Mouse (Mus musculus) heart, postnatal 36 days (tissue): Measurements from ENCODE around the gene Krtap15. TPM values are rescaled to one million over a fixed set of nuclear protein-coding genes. Genes with fewer than 3 reads are reported as not detected.

Experiments
- DNase-seq, 2 experiments: peaks; one replicate each; pipeline ENCODE4 v3.0.0; 2021 to 2022
- intact Hi-C: fragments of 180-260 bp; cut with DNase I; formaldehyde crosslinking; loops from one replicate; pipeline ENCODE4 v1.15.1; 2025
- total RNA-seq, 2 experiments: library from RNA; stranded (reverse); gene quantifications; 2 replicates each; pipeline ENCODE4 v1.2.3; 2021

Krtap15 gene
- total RNA-seq = not detected

GRCm38 (mm10) chr16:88820066-88820465 is at the start of gene Krtap15:
TSS of gene Krtap15 (plus strand) at chr16:88820215.
- intact Hi-C loops = no loop called here
- DNase-seq = no peak

GRCm38 (mm10) chr16:88774106-88774505 is 45.9 kb upstream of the Krtap15 start, which contains the start of gene 2310057N15Rik:
TSS of gene 2310057N15Rik (minus strand) at chr16:88774206.
- intact Hi-C loops = no loop called here
- no peak for DNase-seq

GRCm38 (mm10) chr16:88777596-88777995 is 42.4 kb upstream of the Krtap15 start, which contains the start of gene Gm5965:
TSS of gene Gm5965 (plus strand) at chr16:88777896.
- DNase-seq = no peak
- intact Hi-C loops = no loop called here

GRCm38 (mm10) chr16:88786786-88787185 is 33.2 kb upstream of the Krtap15 start:
- intact Hi-C loops = no loop called here
- no peak for DNase-seq

GRCm38 (mm10) chr16:88811827-88812226 is 8.2 kb upstream of the Krtap15 start, which contains the start of gene Gm20741:
TSS of gene Gm20741 (minus strand) at chr16:88812220.
- no peak for DNase-seq
- intact Hi-C loops = no loop called here

GRCm38 (mm10) chr16:88823736-88824135 is 3.7 kb downstream of the Krtap15 start:
- no peak for DNase-seq
- intact Hi-C loops = no loop called here

- DNase-seq = no peak
- intact Hi-C loops = no loop called here
Observed at GRCm38 (mm10) chr16:88826095-88826652, 6.2 kb downstream of the Krtap15 start, which contains the start of gene Krtap14. TSS of gene Krtap14 (minus strand) at chr16:88826145.

- intact Hi-C loops = no loop called here
Observed at GRCm38 (mm10) chr16:88826978-88827377, 7.0 kb downstream of the Krtap15 start.

GRCm38 (mm10) chr16:88847363-88847762 is 27.3 kb downstream of the Krtap15 start:
- DNase-seq = no peak
- intact Hi-C loops = no loop called here

More at GRCm38 (mm10) chr16:88826978-88827377, 7.0 kb downstream of the Krtap15 start:
- DNase-seq = no peak

- intact Hi-C loops = no loop called here
- no peak for DNase-seq
Observed at GRCm38 (mm10) chr16:88848558-88848957, 28.5 kb downstream of the Krtap15 start.

GRCm38 (mm10) chr16:88851450-88851849 is 31.4 kb downstream of the Krtap15 start:
- no peak for DNase-seq
- intact Hi-C loops = no loop called here

GRCm38 (mm10) chr16:88864887-88865407 is 44.9 kb downstream of the Krtap15 start:
- intact Hi-C loops = no loop called here
- DNase-seq = no peak

GRCm38 (mm10) chr16:88869311-88869710 is 49.3 kb downstream of the Krtap15 start, which contains the start of gene Krtap19-1:
TSS of gene Krtap19-1 (minus strand) at chr16:88869411.
- intact Hi-C loops = no loop called here
- DNase-seq = no peak

GRCm38 (mm10) chr16:88874169-88874568 is 54.2 kb downstream of the Krtap15 start, which contains the start of gene Krtap19-2:
TSS of gene Krtap19-2 (minus strand) at chr16:88874269.
- intact Hi-C loops = no loop called here
- DNase-seq = no peak

GRCm38 (mm10) chr16:88877938-88878337 is 57.9 kb downstream of the Krtap15 start, which contains the start of gene Krtap19-3:
TSS of gene Krtap19-3 (minus strand) at chr16:88878038.
- intact Hi-C loops = no loop called here
- DNase-seq = no peak

Other genes starting within 250 kb of the Krtap15 start
- gene Krtap24-1, start 207.9 kb upstream of the Krtap15 start, total RNA-seq = not detected
- not detected for gene 2310079G19Rik, start 192.5 kb upstream of the Krtap15 start, total RNA-seq
- gene Krtap26-1, start 172.4 kb upstream of the Krtap15 start, total RNA-seq = not detected
- not detected for gene Krtap27-1, start 148.5 kb upstream of the Krtap15 start, total RNA-seq
- not detected for gene 2310061N02Rik, start 112.3 kb upstream of the Krtap15 start, total RNA-seq
- not detected for gene Krtap13-1, start 91.4 kb upstream of the Krtap15 start, total RNA-seq
- gene Krtap13, start 68.6 kb upstream of the Krtap15 start, total RNA-seq = not detected
- gene 2310034C09Rik, start 61.4 kb upstream of the Krtap15 start, total RNA-seq = not detected
- not detected for gene 2310057N15Rik, start 46.0 kb upstream of the Krtap15 start, total RNA-seq
- gene Gm5965, start 42.3 kb upstream of the Krtap15 start, total RNA-seq = not detected
- gene Gm20741, start 8.0 kb upstream of the Krtap15 start, total RNA-seq = not detected
- not detected for gene Krtap14, start 5.9 kb downstream of the Krtap15 start, total RNA-seq
- not detected for gene Krtap19-1, start 49.2 kb downstream of the Krtap15 start, total RNA-seq
- gene Krtap19-2, start 54.1 kb downstream of the Krtap15 start, total RNA-seq = not detected
- not detected for gene Krtap19-3, start 57.8 kb downstream of the Krtap15 start, total RNA-seq
- not detected for gene Krtap19-4, start 64.9 kb downstream of the Krtap15 start, total RNA-seq
- not detected for gene Krtap19-5, start 76.2 kb downstream of the Krtap15 start, total RNA-seq
- not detected for gene Krtap19-9b, start 112.0 kb downstream of the Krtap15 start, total RNA-seq
- not detected for gene Krtap16-3, start 142.7 kb downstream of the Krtap15 start, total RNA-seq
- gene Krtap22-2, start 190.5 kb downstream of the Krtap15 start, total RNA-seq = not detected
- gene Gm10229, start 195.1 kb downstream of the Krtap15 start, total RNA-seq = not detected
- gene Krtap6-1, start 211.5 kb downstream of the Krtap15 start, total RNA-seq = not detected
- not detected for gene Gm10228, start 221.3 kb downstream of the Krtap15 start, total RNA-seq
- gene Krtap6-5, start 227.7 kb downstream of the Krtap15 start, total RNA-seq = not detected
- gene 1110025L11Rik, start 243.8 kb downstream of the Krtap15 start, total RNA-seq = not detected